Mouse (Mus musculus): ENCODE results near the gene Gls2. TPM values are rescaled to one million over a fixed set of nuclear protein-coding genes. Genes with fewer than 3 reads are reported as not detected.

Gene Gls2
- polyA plus RNA-seq, 1 experiment from 2014 or later: 1.1 TPM

DNA sequence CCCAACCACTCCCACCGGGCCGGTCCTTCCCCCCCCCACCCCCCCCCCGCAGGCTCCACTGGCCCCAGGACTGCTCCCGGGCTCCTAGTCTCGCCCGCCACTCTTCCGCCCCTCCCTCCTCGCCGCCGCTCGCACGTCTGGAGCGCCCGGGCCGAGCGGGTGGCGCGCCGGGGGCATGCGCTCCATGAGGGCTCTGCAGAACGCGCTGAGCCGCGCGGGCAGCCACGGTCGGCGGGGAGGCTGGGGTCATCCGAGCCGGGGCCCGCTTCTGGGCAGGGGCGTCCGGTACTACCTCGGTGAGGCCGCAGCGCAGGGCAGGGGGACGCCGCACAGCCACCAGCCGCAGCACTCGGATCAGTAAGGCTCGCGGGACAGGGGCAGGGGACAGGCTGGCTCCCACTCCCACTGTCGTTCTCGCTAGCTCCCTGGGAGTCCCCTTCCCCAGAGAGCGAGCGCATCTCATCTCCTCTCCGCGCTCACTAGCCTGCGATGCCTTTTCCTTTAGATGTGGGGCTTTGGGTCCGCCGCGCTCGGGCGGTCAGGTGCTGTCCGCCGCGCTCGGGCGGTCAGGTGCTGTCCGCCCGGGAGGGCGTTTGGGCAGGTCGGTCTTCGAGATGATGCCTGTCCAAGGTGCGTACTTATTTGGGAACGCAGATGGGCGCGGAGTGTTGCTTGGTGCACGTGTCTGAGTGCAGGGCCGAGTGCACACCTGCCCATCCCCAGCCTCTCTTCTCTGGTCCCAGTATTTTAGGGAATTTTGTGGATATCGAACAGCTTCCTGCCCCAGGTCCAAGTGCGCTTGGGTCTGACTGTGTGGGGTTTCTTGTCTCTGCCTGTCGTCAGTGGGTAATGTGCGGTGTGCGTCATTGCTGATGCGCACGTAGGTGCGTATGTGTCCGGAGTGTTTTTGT, 549 bp downstream of the Gls2 start:
- Histone ChIP-seq H3K27me3 (ENCODE audit: control insufficient read depth, insufficient read depth, low read length) (peaks cover 18% of the 10 kb centered on the region), H3K4me3 (ENCODE audit: control insufficient read depth in 1 of 2, insufficient read depth in 1 of 2, low read depth in 1 of 2, low read length in 2 of 2) (peak overlapping the region; percentile 52 to 63), H3K9ac (ENCODE audit: low read length) (peak overlapping the region; percentile 65), H3K4me1 (ENCODE audit: control insufficient read depth in 2 of 2, insufficient read depth in 2 of 2, low read length in 2 of 2) (peaks cover 4 to 5% of the 10 kb centered on the region in 2 experiments; a peak in 1 of 4 replicates), H3K9me3 (ENCODE audit: control insufficient read depth, low read length) (no peaks in the 10 kb centered on the region), H3K27ac (replicated peaks in 1 of 2; ENCODE audit: control insufficient read depth in 1 of 2, insufficient read depth in 1 of 2, low read depth in 2 of 2, low read length in 2 of 2) (no peak overlapping the region), H3K4me2 (ENCODE audit: low read length) (peak overlapping the region; percentile 80), H3K36me3 (ENCODE audit: control insufficient read depth, insufficient read depth, low read length) (no peaks in the 10 kb centered on the region)
- ATAC-seq (ENCODE audit: insufficient number of reproducible peaks, insufficient read depth, low FRiP score, low read depth): peak; percentile 87
- 1% methylated on average over 76 of the region's 79 CpGs for WGBS

DNA sequence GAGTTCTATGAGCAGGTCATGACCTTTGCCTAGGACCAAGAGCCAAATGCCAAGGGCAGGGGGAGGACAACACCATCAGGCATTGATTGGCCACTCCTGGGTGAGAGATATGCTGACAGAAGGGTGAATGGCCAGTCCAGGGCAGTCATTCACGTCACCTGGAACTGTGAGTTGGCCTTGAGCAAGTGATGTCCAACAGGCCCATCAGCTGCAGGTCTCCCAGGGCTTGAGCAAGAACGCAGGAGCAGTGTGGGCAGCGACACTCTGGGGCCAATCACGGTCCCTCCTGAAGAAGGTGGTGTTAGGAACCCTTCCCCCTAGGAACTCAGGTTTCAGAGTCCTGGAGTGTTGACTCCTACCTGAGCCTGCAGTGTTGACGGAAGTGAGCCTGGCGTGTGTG, 7.6 kb downstream of the Gls2 start:
- H3K27ac ChIP-seq (replicated peaks in 1 of 2; ENCODE audit: control insufficient read depth in 1 of 2, insufficient read depth in 1 of 2, low read depth in 2 of 2, low read length in 2 of 2): no peak overlapping the region
- no peak overlapping the region for H3K4me3 ChIP-seq (ENCODE audit: control insufficient read depth in 1 of 2, insufficient read depth in 1 of 2, low read depth in 1 of 2, low read length in 2 of 2)
- no peak overlapping the region for H3K4me2 ChIP-seq (ENCODE audit: low read length)
- no peak overlapping the region for H3K9ac ChIP-seq (ENCODE audit: low read length)
- no peaks in the 10 kb centered on the region for H3K9me3 ChIP-seq (ENCODE audit: control insufficient read depth, low read length)
- no peaks in the 10 kb centered on the region for H3K27me3 ChIP-seq (ENCODE audit: control insufficient read depth, insufficient read depth, low read length)
- peaks cover 10% of the 10 kb centered on the region; the same call in 1 of the 2 replicates for H3K36me3 ChIP-seq (ENCODE audit: control insufficient read depth, insufficient read depth, low read length)
- no peak for ATAC-seq (ENCODE audit: insufficient number of reproducible peaks, insufficient read depth, low FRiP score, low read depth)
- no peaks in the 10 kb centered on the region; a peak in 1 of 4 replicates for H3K4me1 ChIP-seq (ENCODE audit: control insufficient read depth in 2 of 2, insufficient read depth in 2 of 2, low read length in 2 of 2)
- WGBS: 61% methylated on average over 5 of the region's 6 CpGs

DNA sequence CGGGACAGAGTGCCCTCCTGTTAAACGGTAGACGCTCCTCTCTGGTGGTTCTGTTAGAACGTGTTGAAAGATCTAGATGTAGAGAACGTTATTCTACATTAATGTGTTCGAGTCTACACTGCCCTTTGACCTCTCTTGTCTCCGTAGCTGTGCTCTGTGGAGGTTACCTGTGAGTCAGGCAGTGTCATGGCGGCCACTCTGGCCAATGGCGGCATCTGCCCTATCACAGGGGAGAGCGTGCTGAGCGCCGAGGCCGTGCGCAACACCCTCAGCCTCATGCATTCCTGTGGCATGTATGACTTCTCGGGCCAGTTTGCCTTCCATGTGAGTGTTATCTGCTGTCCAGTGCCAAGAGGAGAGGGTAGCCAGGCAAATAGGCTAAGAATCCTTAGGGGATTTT, 10.7 kb downstream of the Gls2 start:
- Histone ChIP-seq H3K4me3 (ENCODE audit: control insufficient read depth in 1 of 2, insufficient read depth in 1 of 2, low read depth in 1 of 2, low read length in 2 of 2) (no peak overlapping the region), H3K27me3 (ENCODE audit: control insufficient read depth, insufficient read depth, low read length) (no peaks in the 10 kb centered on the region), H3K4me2 (ENCODE audit: low read length) (no peak overlapping the region), H3K9ac (ENCODE audit: low read length) (no peak overlapping the region), H3K36me3 (ENCODE audit: control insufficient read depth, insufficient read depth, low read length) (peaks cover 18% of the 10 kb centered on the region; the same call in 1 of the 2 replicates), H3K9me3 (ENCODE audit: control insufficient read depth, low read length) (no peaks in the 10 kb centered on the region), H3K4me1 (ENCODE audit: control insufficient read depth in 2 of 2, insufficient read depth in 2 of 2, low read length in 2 of 2) (no peaks in the 10 kb centered on the region; a peak in 1 of 4 replicates), H3K27ac (replicated peaks in 1 of 2; ENCODE audit: control insufficient read depth in 1 of 2, insufficient read depth in 1 of 2, low read depth in 2 of 2, low read length in 2 of 2) (no peak overlapping the region)
- WGBS: 83% methylated on average over 15 of the region's 15 CpGs
- ATAC-seq (ENCODE audit: insufficient number of reproducible peaks, insufficient read depth, low FRiP score, low read depth): no peak

DNA sequence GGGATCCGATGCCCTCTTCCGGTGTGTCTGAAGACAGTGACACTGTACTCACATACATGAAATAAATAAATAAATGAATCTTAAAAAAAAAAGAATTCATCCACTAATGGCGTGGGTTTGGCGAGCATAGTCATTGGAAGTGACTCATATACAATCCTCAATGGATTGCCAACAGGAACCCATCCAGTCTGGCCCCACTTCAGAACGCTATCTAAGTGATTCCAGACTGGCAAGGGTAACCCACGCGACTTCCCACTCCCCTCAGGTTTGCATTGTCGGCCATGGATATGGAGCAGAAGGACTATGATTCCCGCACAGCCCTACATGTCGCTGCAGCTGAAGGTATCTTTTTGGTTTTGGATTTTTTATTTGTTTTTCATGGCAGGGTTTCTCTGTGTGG, 14.1 kb downstream of the Gls2 start:
- no peak overlapping the region for H3K4me2 ChIP-seq (ENCODE audit: low read length)
- H3K27ac ChIP-seq (replicated peaks in 1 of 2; ENCODE audit: control insufficient read depth in 1 of 2, insufficient read depth in 1 of 2, low read depth in 2 of 2, low read length in 2 of 2): no peak overlapping the region
- H3K27me3 ChIP-seq (ENCODE audit: control insufficient read depth, insufficient read depth, low read length): no peaks in the 10 kb centered on the region
- H3K9ac ChIP-seq (ENCODE audit: low read length): no peak overlapping the region
- H3K4me1 ChIP-seq (ENCODE audit: control insufficient read depth in 2 of 2, insufficient read depth in 2 of 2, low read length in 2 of 2): peaks cover 5 to 12% of the 10 kb centered on the region in 2 experiments
- 88% methylated on average over 10 of the region's 10 CpGs for WGBS
- no peak overlapping the region for H3K4me3 ChIP-seq (ENCODE audit: control insufficient read depth in 1 of 2, insufficient read depth in 1 of 2, low read depth in 1 of 2, low read length in 2 of 2)
- ATAC-seq (ENCODE audit: insufficient number of reproducible peaks, insufficient read depth, low FRiP score, low read depth): no peak
- H3K9me3 ChIP-seq (ENCODE audit: control insufficient read depth, low read length): no peaks in the 10 kb centered on the region
- peaks cover 22% of the 10 kb centered on the region; the same call in 1 of the 2 replicates for H3K36me3 ChIP-seq (ENCODE audit: control insufficient read depth, insufficient read depth, low read length)

DNA sequence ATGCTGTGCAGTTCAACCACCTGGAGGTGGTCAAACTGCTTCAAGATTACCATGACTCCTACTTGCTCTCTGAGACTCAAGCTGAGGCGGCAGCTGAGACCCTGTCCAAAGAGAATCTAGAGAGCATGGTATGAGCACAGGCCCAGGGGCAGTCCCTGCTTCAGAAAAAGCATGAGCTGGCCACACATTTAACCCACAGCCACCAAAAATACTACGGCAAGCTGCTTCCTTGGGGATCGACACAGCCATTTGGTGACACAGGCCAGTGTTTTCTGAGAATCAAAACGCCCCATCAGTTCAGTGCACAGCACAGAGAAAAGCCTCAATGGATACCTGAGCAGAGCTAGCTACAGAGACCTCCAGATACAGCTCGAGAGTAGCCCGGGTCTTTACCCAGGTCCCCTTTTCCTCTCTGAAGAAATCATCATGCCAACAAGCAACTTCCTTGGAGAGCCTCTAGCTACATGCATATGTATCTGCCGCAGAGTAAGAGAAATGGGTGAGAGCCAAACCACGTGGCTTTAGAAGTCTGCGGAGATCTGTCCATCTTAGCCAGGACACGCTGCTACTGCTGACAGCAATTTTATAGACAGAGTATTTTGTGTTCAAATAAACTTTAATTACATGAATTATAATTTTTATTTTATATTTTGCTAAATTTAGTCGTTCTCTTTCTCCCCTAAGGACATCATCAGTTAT, 15.2 kb downstream of the Gls2 start:
- no peak overlapping the region for H3K4me2 ChIP-seq (ENCODE audit: low read length)
- H3K4me3 ChIP-seq (ENCODE audit: control insufficient read depth in 1 of 2, insufficient read depth in 1 of 2, low read depth in 1 of 2, low read length in 2 of 2): no peak overlapping the region
- ATAC-seq (ENCODE audit: insufficient number of reproducible peaks, insufficient read depth, low FRiP score, low read depth): no peak
- 89% methylated on average over 11 of the region's 11 CpGs for WGBS
- H3K27me3 ChIP-seq (ENCODE audit: control insufficient read depth, insufficient read depth, low read length): no peaks in the 10 kb centered on the region
- H3K9me3 ChIP-seq (ENCODE audit: control insufficient read depth, low read length): no peaks in the 10 kb centered on the region
- peaks cover 22% of the 10 kb centered on the region; the same call in 1 of the 2 replicates for H3K36me3 ChIP-seq (ENCODE audit: control insufficient read depth, insufficient read depth, low read length)
- H3K4me1 ChIP-seq (ENCODE audit: control insufficient read depth in 2 of 2, insufficient read depth in 2 of 2, low read length in 2 of 2): peaks cover 5 to 12% of the 10 kb centered on the region in 2 experiments
- no peak overlapping the region for H3K27ac ChIP-seq (replicated peaks in 1 of 2; ENCODE audit: control insufficient read depth in 1 of 2, insufficient read depth in 1 of 2, low read depth in 2 of 2, low read length in 2 of 2)
- H3K9ac ChIP-seq (ENCODE audit: low read length): no peak overlapping the region

DNA sequence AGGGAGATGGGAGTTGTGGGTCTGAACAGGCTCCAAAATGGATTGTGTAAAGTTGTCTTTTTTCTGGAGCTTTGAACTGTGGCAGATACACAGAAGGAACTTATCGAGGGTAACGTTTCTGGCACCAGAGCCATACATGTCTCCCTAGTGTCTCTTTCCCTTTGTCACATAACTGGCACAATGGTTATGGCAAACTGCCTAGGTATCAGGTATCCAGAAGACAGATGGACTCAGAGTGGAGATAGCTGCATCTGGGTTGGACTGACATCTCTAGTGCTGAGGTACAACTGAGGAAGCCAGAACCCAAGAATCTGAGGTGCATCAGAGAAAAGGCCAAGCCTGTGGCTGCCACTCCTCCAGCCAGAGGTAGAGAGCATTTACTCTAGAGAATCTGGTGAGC, 15.9 kb downstream of the Gls2 start:
- Histone ChIP-seq H3K4me1 (ENCODE audit: control insufficient read depth in 2 of 2, insufficient read depth in 2 of 2, low read length in 2 of 2) (peaks cover 5 to 12% of the 10 kb centered on the region in 2 experiments), H3K4me3 (ENCODE audit: control insufficient read depth in 1 of 2, insufficient read depth in 1 of 2, low read depth in 1 of 2, low read length in 2 of 2) (no peak overlapping the region), H3K4me2 (ENCODE audit: low read length) (no peak overlapping the region), H3K36me3 (ENCODE audit: control insufficient read depth, insufficient read depth, low read length) (peaks cover 22% of the 10 kb centered on the region; the same call in 1 of the 2 replicates), H3K9me3 (ENCODE audit: control insufficient read depth, low read length) (no peaks in the 10 kb centered on the region), H3K27me3 (ENCODE audit: control insufficient read depth, insufficient read depth, low read length) (no peaks in the 10 kb centered on the region), H3K9ac (ENCODE audit: low read length) (no peak overlapping the region), H3K27ac (replicated peaks in 1 of 2; ENCODE audit: control insufficient read depth in 1 of 2, insufficient read depth in 1 of 2, low read depth in 2 of 2, low read length in 2 of 2) (no peak overlapping the region)
- ATAC-seq (ENCODE audit: insufficient number of reproducible peaks, insufficient read depth, low FRiP score, low read depth): no peak
- 94% methylated on average over 2 of the region's 2 CpGs for WGBS

DNA sequence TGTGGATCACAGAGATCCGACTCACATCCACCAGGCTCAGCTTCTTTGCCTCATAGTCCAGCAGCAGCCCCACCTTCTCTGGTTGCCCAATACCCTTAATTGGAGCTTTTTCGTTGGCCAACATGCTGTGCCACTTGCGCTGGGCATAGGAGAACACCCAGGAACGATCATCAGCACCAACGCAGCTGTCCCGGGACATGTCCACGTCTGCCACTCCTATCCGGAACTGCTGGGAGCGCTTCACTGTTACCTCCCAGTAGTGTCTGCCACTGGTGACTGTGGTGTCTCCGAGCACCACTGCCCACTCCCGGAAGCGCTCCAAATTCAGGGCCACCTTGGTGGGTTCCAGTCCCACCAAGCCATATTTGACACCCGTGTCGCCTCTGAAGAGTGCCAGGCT, 16.7 kb downstream of the Gls2 start:
- peak overlapping the region; percentile 84 for H3K9ac ChIP-seq (ENCODE audit: low read length)
- ATAC-seq (ENCODE audit: insufficient number of reproducible peaks, insufficient read depth, low FRiP score, low read depth): no peak
- H3K36me3 ChIP-seq (ENCODE audit: control insufficient read depth, insufficient read depth, low read length): peaks cover 19% of the 10 kb centered on the region; the same call in 1 of the 2 replicates
- H3K27me3 ChIP-seq (ENCODE audit: control insufficient read depth, insufficient read depth, low read length): no peaks in the 10 kb centered on the region
- peak overlapping the region; percentile 82 to 86 for H3K4me3 ChIP-seq (ENCODE audit: control insufficient read depth in 1 of 2, insufficient read depth in 1 of 2, low read depth in 1 of 2, low read length in 2 of 2)
- H3K4me1 ChIP-seq (ENCODE audit: control insufficient read depth in 2 of 2, insufficient read depth in 2 of 2, low read length in 2 of 2): peaks cover 5 to 12% of the 10 kb centered on the region in 2 experiments
- WGBS: 16% methylated on average over 14 of the region's 14 CpGs
- peak overlapping the region in 1 of 2 experiments; percentile 10; a peak in 1 of 4 replicates for H3K27ac ChIP-seq (replicated peaks in 1 of 2; ENCODE audit: control insufficient read depth in 1 of 2, insufficient read depth in 1 of 2, low read depth in 2 of 2, low read length in 2 of 2)
- H3K4me2 ChIP-seq (ENCODE audit: low read length): peak overlapping the region; percentile 86
- no peaks in the 10 kb centered on the region for H3K9me3 ChIP-seq (ENCODE audit: control insufficient read depth, low read length)

All from heart, embryonic 14.5 days (tissue).